Mouse (Mus musculus) adrenal gland, postnatal 10 days (tissue): Measurements from ENCODE around the gene Mrps5. TPM values are rescaled to one million over a fixed set of nuclear protein-coding genes. Genes with fewer than 3 reads are reported as not detected.
"Not testable (repeated sequence)": the region's sequence is repeated elsewhere in the genome, so short reads cannot be mapped to it uniquely, and the experiment has no call there.

Experiments used
- DNase-seq: peaks from one replicate; pipeline ENCODE4 v3.0.0; 2021; ENCODE audit warnings: mixed read lengths
- long read RNA-seq, 2 experiments: library from polyadenylated mRNA; stranded (forward); transcript quantifications; one replicate each; pipeline ENCODE4 v2.0.0; 2021
- total RNA-seq, 2 experiments: library from RNA; stranded (reverse); gene quantifications; 2 replicates each; pipeline ENCODE4 v1.2.3; 2021

Mrps5 gene
- total RNA-seq, result 100 to 1,000 TPM; 137 to 159 TPM
- long read RNA-seq, experiment 1, full-length matches to known transcripts, result 268 of 290 reads
- long read RNA-seq, experiment 1, partial matches to known transcripts, result 15 of 290 reads
- long read RNA-seq, experiment 1, other reads (novel, unspliced or antisense), result 7 of 290 reads
- long read RNA-seq, experiment 2, full-length matches to known transcripts, result 99 of 112 reads
- long read RNA-seq, experiment 2, partial matches to known transcripts, result 8 of 112 reads
- long read RNA-seq, experiment 2, other reads (novel, unspliced or antisense), result 5 of 112 reads

DNA sequence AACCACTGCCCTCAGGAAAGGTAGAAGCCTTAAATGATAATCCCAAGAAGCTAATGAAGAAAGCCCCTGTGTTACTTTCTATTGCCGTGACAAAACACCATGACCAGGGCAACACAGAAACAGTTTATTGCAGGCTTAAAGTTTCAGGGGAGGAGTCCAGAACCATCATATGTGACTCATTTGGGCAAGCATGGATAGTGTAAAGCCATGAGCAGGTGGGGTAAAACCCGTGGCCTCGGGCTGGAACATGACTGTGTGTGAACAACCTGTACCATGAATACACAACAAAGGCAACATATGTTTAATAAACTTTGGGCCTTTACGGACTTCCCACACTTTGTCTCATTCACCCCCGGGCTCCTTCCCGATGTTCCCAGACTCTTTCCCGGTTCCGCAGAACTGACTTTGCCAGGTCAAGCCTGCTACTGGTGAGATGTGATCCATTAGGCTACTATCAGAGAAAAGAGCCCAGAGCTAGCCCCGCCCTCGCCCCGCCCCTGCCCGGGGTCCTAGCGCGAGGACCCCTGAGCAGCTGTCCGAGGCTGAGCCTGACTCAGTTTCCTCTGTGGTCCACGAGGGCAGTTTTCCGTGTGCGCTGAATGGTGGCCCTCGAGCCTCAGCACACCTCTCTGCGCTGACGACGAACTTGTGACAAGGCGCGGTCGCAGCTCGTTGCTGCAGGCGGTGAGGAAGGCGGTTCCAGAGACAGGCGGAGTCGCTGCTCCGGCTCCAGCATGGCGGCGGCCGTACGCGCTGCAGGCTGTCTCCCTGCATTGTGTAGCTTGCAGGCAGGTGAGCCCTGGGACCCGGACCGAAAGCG, at the start of gene Mrps5, which contains the start of gene Zfp661:
Gene Mrps5 (plus strand): TSS at position 529 of the 820 bp plus-strand sequence.
Gene Zfp661 (minus strand): TSS at position 401 of the 820 bp plus-strand sequence.
- DNase-seq, result peak; percentile 93

DNA sequence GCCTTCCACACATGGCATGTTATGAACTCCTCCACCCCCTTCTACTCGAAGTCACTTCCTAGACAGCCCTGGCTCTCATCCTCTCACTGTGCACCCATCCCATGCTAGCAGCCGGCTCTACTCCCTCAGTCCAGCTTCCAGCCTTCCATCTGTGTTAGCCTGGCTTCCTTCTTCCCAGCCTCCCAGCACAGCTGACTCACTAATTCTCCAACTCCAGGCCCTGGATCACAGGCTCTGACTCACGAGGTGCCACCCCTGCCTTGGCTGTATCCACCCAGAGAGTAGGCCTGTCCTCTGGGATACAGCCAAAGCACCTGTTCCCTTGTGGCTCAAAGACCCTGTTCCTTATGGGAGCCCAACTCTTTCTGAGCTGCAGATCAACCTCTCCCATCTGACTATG, 49.5 kb upstream of the Mrps5 start:
- DNase-seq, result peak; percentile 37

DNA sequence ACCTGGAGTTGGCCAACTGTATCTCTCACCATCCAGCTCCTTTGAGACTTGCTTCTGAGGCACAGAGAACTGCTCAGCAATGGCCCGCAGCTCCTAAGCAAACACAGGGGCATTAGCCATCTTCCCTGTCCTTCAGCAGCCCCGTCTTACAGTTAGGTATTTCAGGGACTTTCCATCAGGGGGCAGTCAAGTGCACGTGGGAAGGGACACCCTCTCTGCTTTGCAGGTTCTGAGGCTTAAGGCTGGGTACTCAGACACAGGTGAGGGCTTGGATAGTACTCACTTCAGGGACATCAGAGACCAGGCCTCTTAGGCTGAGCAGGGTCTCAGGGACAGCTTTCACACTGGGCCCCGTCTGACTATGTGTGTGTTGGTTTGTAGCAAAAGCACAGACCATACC, 47.5 kb upstream of the Mrps5 start:
- DNase-seq, result peak; percentile 19

DNA sequence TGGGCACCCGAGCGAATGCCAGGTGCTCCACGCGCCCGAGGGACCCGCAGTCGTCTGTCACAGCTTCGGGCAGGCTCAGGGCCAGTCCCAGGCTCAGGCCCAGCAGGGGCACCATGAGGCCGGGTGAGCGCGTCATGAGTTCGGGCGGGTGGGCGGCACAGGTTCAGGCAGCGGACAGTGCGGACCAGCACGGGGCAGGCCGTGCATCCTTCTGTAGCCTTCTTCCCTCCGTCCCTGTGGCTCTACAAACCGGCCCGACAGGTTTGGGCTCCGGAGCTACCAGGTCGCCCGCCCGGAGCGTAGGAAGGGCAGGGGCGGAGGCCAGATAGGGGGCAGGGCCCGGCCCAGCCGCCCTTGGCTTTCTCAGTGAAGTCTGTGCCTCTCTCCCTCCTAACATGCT, 45.8 kb upstream of the Mrps5 start, which contains the start of gene Prom2:
Gene Prom2 (minus strand): TSS at position 283 of the 400 bp plus-strand sequence.
- no peak for DNase-seq

DNA sequence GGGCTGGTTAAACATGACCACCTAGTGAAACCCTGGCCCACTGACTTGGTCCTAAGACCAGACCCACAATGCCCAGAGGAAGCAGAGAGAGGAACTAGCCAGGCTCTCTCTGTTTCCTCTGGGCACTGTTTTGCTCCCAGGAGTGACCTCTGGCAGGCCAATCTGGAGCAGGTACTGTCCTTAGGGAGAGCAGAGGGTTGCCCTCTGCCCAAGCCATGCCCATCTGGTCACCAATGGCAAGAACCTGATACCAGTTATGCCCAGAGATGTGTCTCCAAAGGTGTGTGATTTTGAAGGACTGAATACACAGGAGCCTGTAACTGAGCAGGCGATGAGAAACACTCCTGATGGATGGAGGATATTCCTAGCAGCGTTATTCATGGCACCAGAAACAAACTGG, 45.3 kb upstream of the Mrps5 start:
- no peak for DNase-seq

DNA sequence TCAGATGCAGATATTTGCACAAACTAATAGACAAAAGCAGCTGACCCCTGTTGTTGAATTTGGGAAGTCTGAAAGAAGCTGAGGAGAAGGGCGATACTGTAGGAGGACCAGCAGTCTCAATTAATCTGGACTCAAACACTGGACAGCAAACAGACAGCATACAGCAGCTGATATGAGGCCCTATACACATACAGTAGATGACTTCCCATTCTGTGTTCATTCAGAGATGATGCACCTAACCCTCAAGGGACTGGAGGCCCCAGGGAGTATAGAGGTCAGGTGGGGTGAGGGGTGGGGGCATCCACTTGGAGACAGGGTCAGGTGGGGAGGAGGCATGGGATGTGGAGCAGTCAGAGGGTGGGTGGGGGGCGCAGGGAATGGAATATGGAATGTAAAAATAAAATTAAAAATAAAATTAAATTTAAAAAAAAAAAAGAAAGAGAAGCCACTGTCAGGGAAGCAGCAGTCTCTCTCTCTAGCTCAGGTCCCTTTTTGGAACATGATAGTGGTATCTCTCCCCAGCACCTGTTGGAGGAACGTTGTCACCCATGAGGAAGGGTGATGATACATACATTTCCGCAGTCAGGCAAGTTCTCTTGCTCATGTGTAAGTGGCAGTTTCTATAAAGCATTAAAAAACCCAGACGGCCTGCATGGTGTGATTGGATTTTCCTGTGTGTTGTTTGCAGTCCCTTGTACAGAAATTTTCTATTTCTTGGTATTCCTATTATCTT, 38.5 kb upstream of the Mrps5 start:
- no peak for DNase-seq

DNA sequence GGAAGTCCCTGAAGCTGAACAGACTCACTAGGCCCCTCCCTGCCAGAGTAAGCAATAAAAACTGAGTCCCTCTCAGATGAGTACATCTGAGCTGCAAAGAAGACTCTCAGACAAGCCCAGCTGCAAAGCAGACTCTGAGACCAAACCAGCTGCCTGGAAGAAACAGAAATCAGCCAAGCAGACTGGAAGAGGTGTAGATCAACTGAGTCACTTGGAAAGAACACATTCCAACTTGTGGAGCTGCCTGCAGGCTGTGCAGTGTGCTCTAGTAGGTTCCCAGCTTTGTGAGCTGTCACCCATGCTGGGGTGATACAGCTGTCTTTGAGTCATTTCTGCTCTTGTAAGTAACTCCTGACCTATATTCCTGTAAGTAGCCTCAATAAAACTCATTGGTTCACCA, 37.3 kb upstream of the Mrps5 start:
- DNase-seq, result no peak

DNA sequence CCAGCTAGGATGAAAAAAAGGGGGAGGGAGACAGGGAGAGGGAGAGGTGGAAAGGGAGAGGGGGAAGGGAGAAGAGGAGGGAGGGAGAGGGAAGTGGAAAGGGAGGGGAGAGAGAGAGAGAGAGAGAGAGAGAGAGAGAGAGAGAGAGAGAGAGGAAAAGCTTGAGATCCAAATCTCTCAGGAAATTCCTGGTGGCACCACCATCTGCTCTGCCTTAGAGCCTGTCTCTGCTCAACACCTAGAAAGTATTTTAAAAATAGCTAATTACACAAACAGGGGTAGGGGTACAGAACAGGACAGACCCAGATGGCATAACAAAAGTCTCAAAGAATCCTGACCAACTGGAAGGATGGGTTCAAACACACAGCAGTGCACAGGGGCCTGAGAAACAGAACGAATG, 36.6 kb upstream of the Mrps5 start:
- DNase-seq, result no peak

DNA sequence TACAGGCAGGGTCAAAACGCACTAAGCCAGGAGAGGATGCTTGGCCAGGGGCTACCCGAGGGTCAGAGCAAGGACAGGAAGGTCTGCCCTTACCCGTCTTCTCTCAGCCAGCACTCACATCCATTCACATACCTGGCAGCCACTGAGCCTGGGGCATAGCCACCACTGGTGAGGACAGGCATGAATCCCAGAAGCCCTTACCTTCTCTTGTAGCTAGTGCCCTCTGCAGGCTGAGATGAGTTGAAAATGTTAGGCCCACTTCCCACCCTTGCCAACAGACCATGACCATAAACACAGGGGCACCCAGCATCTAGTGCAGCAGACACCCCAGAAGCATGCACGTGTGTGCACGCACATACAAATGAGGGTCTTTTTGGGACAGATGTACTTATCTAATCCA, 35.9 kb upstream of the Mrps5 start:
- no peak for DNase-seq

DNA sequence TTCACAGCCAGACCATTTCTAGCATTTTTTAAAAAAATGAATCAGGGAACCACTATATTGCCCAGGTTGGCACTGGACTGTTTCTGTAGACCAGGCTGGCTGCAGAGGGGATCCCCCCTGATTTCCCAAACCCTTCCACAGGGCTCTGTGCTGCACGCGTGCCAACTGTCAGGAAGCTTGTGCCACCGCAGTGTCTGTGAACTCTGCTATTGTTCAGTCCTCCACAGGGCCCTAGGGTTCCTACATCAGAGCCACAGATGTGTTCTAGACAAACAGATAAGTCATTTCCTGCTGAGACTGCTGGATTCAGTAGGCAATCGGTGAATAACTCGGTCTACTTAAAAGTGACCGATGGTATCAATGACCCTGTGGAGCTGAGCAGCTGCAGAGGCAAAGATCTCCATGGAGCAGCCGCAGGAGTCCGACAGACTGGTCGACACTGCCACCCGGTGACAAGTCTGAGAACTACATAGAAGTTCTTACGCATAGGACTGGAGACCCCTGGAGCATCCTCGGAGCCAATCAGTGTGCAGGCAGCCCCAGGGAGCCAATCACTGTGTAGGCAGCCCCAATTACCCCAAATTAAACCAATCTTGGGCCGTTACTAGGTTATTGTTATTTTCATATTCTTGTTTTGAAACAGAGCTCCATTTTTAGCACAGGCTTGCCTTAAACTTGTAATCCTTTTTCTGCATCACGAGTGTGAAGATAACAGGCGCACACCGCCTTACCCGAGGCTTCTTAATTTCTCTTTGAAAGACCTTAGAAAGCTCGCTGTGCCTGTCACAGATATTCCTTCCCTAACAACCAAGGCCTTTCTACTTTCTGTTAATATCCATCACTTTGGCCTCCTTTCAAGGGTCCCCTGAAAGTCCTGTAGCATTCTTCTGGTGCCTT, 27.7 kb upstream of the Mrps5 start:
- peak; percentile 88 for DNase-seq

DNA sequence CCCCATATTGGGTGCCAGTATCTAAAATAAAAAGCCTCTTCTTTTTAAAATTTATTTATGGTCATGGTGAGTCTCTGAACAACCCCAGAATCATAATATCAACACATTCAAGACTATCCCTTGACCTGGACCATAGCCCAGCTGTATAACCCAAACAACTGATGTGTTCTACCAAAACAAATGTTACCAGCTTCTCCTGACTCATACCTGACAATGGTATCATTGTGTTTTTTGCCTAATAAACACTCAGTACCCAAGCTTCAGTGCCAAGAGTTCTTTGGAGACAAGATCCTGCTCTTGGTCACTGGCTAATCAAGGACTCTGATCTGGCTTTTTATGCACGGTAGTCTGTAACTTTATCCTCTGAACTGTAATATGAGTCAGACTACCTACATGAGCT, 13.7 kb upstream of the Mrps5 start:
- DNase-seq, result no peak

DNA sequence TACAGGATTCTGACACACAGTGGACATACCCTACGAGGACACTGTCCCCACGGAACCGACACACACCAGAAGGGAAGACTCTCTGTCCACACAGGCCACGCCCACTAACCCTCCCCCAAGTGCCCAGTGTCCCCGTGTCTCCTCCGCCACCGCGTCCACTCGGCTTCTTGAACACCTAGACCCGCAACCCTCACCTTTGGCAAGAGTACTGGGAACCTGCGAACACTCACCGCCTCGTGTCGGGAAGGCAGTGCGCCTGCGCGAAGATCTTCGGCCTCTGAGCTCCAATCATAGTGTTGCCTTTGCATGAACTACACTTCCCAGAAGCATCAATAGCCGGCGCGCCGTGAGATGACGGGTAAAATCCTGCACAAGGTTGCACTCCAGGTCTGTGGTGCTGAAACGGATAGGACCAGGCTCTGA, 2.6 kb upstream of the Mrps5 start:
- peak; percentile 93 for DNase-seq

DNA sequence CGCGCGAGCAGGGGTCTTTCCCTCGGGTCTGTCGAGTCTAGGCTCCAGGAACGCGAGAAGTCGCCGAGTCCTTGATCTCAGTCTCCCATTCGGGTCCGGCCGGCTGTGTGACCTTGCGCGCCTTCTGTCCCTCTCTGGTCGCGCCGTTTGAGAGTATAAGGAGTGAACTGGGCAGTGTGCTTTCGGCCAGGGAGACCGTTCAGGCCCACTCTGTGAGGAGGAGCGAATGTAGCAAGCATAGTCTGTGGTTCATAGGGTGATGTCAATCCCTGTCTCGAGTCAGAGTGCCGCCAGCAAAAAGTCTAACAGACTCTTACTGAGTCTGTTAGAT, 457 bp downstream of the Mrps5 start:
- no peak for DNase-seq

DNA sequence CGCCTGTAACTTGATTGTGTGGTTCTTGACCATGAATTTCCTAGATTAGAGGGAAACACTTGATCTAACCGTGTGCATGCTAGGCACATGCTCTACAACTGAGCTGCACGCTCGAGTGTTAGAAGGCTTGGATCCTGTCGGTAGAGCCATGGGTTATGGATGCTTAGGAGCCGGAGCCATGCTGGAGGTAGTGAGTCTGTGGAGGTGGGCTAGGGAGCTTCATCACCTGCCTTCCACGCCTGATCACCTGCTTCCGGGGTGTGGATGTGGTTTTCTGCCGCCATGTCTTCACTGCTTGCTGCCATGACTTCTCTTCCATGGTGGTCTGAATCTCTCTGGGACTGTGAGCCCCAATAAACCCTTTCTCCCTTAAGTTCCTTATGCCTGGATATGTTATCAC, 1.9 kb downstream of the Mrps5 start:
- no peak for DNase-seq

DNA sequence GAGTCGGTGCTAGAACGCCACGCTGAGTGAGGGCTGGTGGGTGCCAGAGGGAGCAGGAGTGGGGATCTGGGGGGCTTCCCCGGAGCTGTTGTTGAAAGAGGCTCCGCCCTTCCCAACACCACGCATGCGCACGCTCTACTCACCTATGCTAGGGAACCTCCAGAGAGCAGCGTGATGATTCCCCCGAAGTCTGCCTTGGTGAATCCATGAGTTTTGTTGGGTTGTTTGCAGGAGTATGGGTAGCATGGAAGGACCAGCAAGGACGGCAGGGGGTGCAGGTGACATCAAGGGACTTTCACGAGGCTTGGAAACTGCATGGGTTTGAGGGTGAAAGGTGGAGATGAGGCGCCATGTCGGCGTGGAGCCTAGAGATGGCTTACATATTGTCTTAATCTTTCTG, 3.2 kb downstream of the Mrps5 start:
- DNase-seq, result peak; percentile 7

DNA sequence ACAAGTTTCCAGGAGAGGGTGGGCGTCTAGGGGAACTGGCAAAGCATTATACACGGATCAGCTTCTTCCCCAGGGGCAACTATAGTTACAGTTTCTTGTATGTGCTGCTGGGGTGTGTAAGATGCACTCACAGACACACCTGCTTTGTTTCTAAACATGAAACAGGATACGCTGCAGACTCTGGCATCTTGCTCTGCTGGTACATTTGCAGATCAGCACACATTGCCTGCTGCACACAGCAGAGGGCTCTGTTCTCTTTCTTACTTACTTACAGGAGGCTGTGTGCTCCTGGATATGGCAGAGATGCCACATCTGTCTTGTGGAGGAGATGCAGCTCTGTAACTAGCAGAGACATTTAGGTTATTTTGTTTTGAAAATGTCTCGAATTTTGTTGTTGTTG, 3.8 kb downstream of the Mrps5 start:
- no peak for DNase-seq

DNA sequence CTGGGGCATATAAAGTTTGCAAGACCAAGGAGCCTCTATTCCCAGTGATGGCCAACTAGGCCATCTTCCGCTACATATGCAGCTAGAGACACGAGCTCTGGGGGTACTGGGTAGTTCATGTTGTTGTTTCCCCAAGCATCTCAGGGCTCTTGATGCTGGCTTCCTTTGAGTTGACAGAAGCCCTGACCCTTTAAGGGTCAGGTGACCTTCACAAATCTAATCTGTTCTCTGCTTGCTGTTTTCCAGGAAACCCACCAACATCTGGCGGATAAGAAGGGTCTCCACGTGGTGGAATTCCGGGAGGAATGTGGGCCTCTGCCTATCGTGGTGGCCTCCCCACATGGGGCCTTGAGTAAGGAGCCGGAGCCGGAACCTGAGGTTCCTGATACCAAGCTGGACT, 16.4 kb downstream of the Mrps5 start:
- DNase-seq, result not testable (repeated sequence)

DNA sequence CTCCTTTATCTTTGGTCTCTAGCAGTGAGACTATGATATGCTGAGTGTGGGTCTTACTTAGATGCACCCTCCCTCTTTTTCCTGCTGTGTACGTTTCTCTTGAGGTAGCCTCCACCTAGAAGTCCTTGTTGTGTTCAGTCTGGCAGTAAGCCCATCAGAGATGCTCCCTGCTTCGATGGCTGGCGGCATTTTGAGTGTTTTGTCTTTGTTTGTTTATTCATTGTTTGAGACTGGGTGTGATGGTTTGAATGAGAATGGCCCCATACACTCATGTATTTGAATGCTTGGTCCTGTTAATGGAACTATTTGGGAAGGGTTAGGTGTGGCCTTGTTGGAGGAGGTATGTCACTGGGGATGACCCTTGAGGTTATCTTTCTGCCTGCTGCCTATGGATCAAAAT, 18.2 kb downstream of the Mrps5 start:
- no peak for DNase-seq

DNA sequence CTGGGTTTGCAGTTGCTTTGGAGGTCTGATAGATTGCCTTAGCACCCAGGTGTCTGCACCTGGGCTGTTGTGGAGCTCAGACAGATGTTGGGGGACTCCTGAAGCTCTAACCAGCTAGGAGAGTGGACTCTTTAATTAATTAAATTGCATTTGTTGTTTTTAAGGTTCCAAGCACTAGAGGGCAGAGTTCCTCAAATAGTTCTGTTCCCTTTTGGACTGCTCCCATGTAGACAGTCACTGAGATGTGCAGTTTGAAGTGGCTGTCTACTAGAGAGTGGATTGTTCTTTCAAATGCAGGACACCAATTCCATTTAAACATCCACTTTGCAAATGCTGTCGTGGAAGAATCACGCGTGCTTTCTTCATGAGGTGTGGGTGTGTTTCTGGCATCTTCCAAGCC, 21.2 kb downstream of the Mrps5 start:
- DNase-seq, result no peak

DNA sequence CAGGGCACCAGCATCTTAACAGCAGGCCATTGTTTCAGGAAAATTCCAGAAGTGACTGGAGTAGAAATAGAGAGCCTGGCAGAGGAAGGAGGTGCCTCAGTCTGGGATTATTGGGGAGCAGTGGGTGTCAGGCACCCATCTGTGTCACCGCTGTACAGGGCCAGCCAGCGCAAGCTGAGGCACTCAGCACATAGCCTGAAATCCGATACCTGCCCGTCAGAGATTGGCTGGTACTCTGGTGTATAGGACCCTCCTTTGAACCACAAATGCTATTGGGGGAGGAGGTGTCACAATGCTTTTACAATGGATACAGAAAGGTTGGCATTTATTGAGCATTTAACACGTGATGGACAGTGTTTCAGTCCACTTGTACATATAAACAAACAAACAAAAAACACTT, 22.0 kb downstream of the Mrps5 start:
- DNase-seq, result no peak

DNA sequence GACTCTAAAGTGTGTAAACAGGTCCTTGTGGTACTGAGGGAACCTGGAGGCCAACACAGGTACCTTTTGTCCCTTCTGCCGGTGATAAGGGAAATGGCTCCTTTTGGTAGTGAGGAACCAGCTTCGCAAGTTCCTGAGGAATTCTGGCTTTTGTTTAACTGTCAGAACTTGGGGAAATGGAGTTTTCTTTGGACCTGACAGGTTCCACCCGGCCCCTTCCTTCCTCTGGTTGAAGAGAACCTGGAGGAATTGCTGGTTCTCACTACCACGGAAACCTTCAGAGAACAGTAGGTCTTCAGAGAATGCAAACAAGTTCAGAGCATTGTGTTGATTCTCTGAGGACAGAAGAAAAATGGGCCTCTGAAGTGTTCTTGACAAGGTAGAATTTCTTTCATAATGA, 24.4 kb downstream of the Mrps5 start:
- DNase-seq, result no peak

DNA sequence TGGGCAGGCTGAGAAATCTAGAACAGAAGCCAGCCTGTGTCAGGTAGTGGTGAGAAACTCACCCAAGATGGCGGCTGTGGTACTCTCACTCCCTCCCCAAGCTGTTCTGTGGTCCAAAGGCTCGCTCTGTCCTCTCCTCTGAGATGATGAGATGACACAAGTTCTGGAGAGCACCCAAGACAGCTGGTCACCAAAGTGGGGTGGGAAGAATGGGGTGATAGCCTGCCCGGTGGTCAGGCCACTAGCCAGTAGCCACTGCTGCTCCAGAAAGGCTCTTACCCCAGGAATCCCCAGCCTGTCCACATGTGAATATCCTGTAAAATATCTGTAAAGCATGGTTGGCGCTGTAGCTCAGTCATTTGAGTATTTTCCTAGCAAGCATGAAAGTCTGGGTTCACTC, 25.3 kb downstream of the Mrps5 start:
- DNase-seq, result no peak
